Mouse (Mus musculus) small intestine, adult 2 months (tissue): ENCODE data around the gene Cbr1. TPM values are rescaled to one million over a fixed set of nuclear protein-coding genes. Genes with fewer than 3 reads are reported as not detected.

ENCODE experiments used
- H3K27ac ChIP-seq: fragments of 200-500 bp; 2 replicates; pipeline ENCODE4 v1.5.1; 2012; ENCODE audit warnings: low read depth, low read length, control low read depth, inconsistent platforms; ENCODE audit not compliant: insufficient read depth
- H3K27me3 ChIP-seq: fragments of 200-500 bp; 2 replicates; pipeline ENCODE4 v1.6.1; 2012; ENCODE audit warnings: mild to moderate bottlenecking, moderate library complexity, low read length, inconsistent platforms; ENCODE audit not compliant: control insufficient read depth, insufficient read depth
- H3K36me3 ChIP-seq: fragments of 200-500 bp; 2 replicates; pipeline ENCODE4 v1.6.1; 2012; ENCODE audit warnings: mild to moderate bottlenecking, low read length, control low read depth, inconsistent platforms; ENCODE audit not compliant: control insufficient read depth, insufficient read depth
- H3K4me1 ChIP-seq: fragments of 200-500 bp; 2 replicates; pipeline ENCODE4 v1.6.1; 2012; ENCODE audit warnings: low read length, inconsistent platforms, mixed read lengths; ENCODE audit not compliant: control insufficient read depth, insufficient read depth, insufficient read length
- H3K4me3 ChIP-seq: fragments of 200-500 bp; 2 replicates; pipeline ENCODE4 v1.5.1; 2012; ENCODE audit warnings: low read depth, mild to moderate bottlenecking, control low read depth, inconsistent platforms, low read length, moderate library complexity
- CTCF ChIP-seq: fragments of 200-500 bp; IDR thresholded peaks from 2 replicates; pipeline ENCODE4 v1.5.1; 2012; ENCODE audit warnings: low read depth, mild to moderate bottlenecking, control low read depth, inconsistent platforms, low read length, moderate library complexity, mixed read lengths; ENCODE audit not compliant: insufficient replicate concordance, insufficient read length; ENCODE audit errors: extremely low read depth
- POLR2A ChIP-seq: fragments of 200-500 bp; IDR thresholded peaks from 2 replicates; pipeline ENCODE4 v1.6.1; 2012; ENCODE audit warnings: low read depth, mild to moderate bottlenecking, control low read depth, inconsistent platforms, low read length, moderate library complexity
- WGBS: fragments of 180-500 bp; shearing (Covaris S2); methylation state at CpG from one replicate; pipeline ENCODE4 v1.1.7; 2018; 5-methylcytosine and 5-hydroxymethylcytosine counted together
- polyA plus RNA-seq: library from polyadenylated mRNA; depleted of rRNA; stranded (reverse); fragments of >200 nt; gene quantifications from 2 replicates; pipeline ENCODE4 v1.2.3, GENCODE M21; 2012

The Cbr1 gene
- polyA plus RNA-seq, 1 experiment, result 352 TPM

GRCm38 (mm10) chr16:93576412-93577082 is 29.1 kb upstream of the Cbr1 start:
- H3K4me1 ChIP-seq, result no peaks in the 10 kb centered on the region; the same call in 1 of the 2 replicates
- no peak overlapping the region for H3K4me3 ChIP-seq
- TF ChIP-seq POLR2A (no peak), CTCF (peak; percentile 87; the same call in 1 of the 2 replicates)
- no peak overlapping the region for H3K27ac ChIP-seq
- H3K27me3 ChIP-seq, result 0 out of 2 replicates have a peak, but pooled peaks cover 3% of the 10 kb centered on the region
- no peaks in the 10 kb centered on the region for H3K36me3 ChIP-seq
- 35% methylated on average over 14 of the region's 14 CpGs for WGBS

GRCm38 (mm10) chr16:93578346-93579005 is 27.2 kb upstream of the Cbr1 start:
- 0 out of 2 replicates have a peak, but pooled peaks cover 3% of the 10 kb centered on the region for H3K27me3 ChIP-seq
- WGBS, result 86% methylated on average over 8 of the region's 8 CpGs
- H3K4me3 ChIP-seq, result no peak overlapping the region
- no peak overlapping the region for H3K27ac ChIP-seq
- TF ChIP-seq CTCF (no peak), POLR2A (no peak)
- H3K36me3 ChIP-seq, result no peaks in the 10 kb centered on the region
- no peaks in the 10 kb centered on the region for H3K4me1 ChIP-seq

GRCm38 (mm10) chr16:93581125-93581524 is 24.5 kb upstream of the Cbr1 start:
- WGBS, result 83% methylated on average over 6 of the region's 6 CpGs
- TF ChIP-seq CTCF, result no peak
- TF ChIP-seq POLR2A, result no peak
- Histone ChIP-seq H3K27me3 (0 out of 2 replicates have a peak, but pooled peaks cover 3% of the 10 kb centered on the region), H3K4me3 (no peak overlapping the region), H3K4me1 (no peaks in the 10 kb centered on the region), H3K36me3 (peaks cover 2% of the 10 kb centered on the region; the same call in 1 of the 2 replicates), H3K27ac (no peak overlapping the region)

DNA sequence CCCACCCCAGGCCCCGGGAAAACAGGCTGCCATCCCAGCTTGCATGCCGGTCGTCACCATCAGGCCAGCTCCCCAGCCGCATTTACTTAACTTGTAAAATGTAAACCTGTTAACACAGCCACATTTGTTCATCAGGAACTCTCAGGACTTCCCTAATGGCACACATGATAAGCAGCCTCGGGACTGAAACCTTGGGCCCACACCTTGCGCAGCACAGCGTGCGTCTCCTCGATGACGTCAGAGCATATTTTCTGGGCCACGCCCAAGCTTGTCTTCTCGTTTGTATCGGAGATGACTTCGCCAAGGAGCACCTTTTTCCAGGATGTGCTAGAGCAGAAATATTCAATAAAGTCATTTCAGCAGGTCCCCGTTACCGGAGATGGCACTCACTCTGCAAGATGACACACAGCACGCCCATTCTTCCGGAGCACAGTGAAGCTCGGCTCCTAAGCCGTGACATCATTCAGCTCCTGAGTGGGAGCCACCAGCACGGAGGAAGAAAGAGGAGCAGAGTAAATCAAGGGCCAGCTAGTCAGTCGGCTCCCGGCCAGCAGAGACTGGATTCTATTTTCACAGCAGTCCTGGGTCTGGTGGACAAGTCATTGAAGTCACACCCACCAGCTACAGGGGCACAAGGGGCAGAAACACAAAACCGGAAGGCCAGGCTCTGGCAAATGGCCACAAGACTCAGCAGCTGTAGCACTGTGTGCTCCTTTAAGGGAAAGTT is 20.5 kb upstream of the Cbr1 start:
- no peaks in the 10 kb centered on the region for H3K27me3 ChIP-seq
- WGBS, result 80% methylated on average over 24 of the region's 24 CpGs
- TF ChIP-seq CTCF (no peak), POLR2A (no peak)
- H3K36me3 ChIP-seq, result peaks cover 4% of the 10 kb centered on the region; the same call in 1 of the 2 replicates
- H3K4me1 ChIP-seq, result no peaks in the 10 kb centered on the region
- no peak overlapping the region for H3K27ac ChIP-seq
- no peak overlapping the region for H3K4me3 ChIP-seq

DNA sequence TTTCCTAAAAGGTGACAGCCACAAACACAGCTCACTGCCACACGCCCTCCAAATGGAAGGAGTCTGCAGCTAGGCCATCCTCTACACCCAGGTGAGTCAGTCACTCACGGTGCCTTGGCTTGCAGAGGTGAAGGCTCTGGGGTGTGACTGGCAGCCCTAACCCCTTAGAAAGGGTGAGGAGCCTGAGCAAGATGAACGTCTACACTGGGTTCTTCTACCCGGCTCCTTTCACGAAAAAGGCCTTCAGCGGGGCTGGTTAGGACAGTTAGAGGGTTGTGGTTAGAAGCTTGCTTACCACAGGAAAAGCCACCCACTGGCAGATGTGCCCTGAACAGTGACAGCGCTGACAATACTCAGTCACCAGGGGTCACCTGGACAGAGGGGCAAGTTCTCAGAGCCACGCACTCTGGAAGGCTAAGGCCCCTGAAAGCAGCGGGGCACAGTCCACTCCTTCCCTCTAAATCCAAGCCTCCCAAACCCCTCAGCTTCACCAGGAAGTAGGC is 19.9 kb upstream of the Cbr1 start:
- Histone ChIP-seq H3K36me3 (peaks cover 4% of the 10 kb centered on the region; the same call in 1 of the 2 replicates), H3K27me3 (no peaks in the 10 kb centered on the region), H3K4me3 (peak overlapping the region; percentile 4; the same call in 1 of the 2 replicates), H3K27ac (no peak overlapping the region), H3K4me1 (no peaks in the 10 kb centered on the region)
- 81% methylated on average over 9 of the region's 9 CpGs for WGBS
- no peak for TF ChIP-seq POLR2A
- TF ChIP-seq CTCF, result no peak

DNA sequence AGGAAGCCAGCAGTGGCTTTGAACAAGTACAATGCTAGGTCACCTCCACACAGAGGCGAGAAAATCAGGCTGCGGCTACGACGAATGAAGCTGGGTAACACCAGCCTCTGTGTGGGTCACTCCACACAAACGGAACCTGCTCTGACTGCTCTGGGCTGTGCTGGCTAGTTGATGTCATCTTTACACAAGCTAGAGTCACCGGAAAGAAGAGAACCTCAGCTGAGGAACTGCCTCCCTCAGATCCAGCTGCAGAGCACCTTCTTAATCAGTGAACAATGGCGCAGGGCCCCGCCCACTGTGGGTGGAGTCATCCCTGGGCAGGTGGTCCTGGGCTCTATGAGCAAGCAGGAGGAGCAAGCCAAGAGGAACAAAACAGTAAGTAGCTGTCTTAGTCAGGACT is 19.3 kb upstream of the Cbr1 start:
- H3K36me3 ChIP-seq, result peaks cover 4% of the 10 kb centered on the region; the same call in 1 of the 2 replicates
- TF ChIP-seq POLR2A (no peak), CTCF (no peak)
- no peaks in the 10 kb centered on the region for H3K27me3 ChIP-seq
- 82% methylated on average over 8 of the region's 8 CpGs for WGBS
- peak overlapping the region; percentile 4 for H3K4me3 ChIP-seq
- no peak overlapping the region for H3K27ac ChIP-seq
- no peaks in the 10 kb centered on the region for H3K4me1 ChIP-seq
